Mouse (Mus musculus): Measurements from ENCODE around the gene Slc35f4.

Slc35f4 gene

GRCm38 (mm10) chr14:49348164-49348896 lies 177.5 kb downstream of the Slc35f4 start:
- DNase-seq (ENCODE audit: low spot score): no peak

GRCm38 (mm10) chr14:49345835-49346234 lies 180.0 kb downstream of the Slc35f4 start:
- DNase-seq (ENCODE audit: low spot score): no peak

GRCm38 (mm10) chr14:49337011-49337410 lies 188.8 kb downstream of the Slc35f4 start:
- DNase-seq (ENCODE audit: low spot score): no peak

GRCm38 (mm10) chr14:49333841-49334240 lies 192.0 kb downstream of the Slc35f4 start:
- no peak for DNase-seq (ENCODE audit: low spot score)

- DNase-seq (ENCODE audit: low spot score): no peak
Measured at GRCm38 (mm10) chr14:49316493-49316894, 209.4 kb downstream of the Slc35f4 start.

GRCm38 (mm10) chr14:49313981-49314380 lies 211.9 kb downstream of the Slc35f4 start:
- DNase-seq (ENCODE audit: low spot score): no peak

GRCm38 (mm10) chr14:49313376-49313775 lies 212.5 kb downstream of the Slc35f4 start:
- DNase-seq (ENCODE audit: low spot score): no peak

GRCm38 (mm10) chr14:49311548-49311947 lies 214.3 kb downstream of the Slc35f4 start:
- no peak for DNase-seq (ENCODE audit: low spot score)

- peak; percentile 90 for DNase-seq (ENCODE audit: low spot score)
Measured at GRCm38 (mm10) chr14:49311091-49311492, 214.8 kb downstream of the Slc35f4 start.

- no peak for DNase-seq (ENCODE audit: low spot score)
Measured at GRCm38 (mm10) chr14:49309670-49310069, 216.2 kb downstream of the Slc35f4 start.

GRCm38 (mm10) chr14:49308591-49308990 lies 217.3 kb downstream of the Slc35f4 start:
- DNase-seq (ENCODE audit: low spot score): no peak

GRCm38 (mm10) chr14:49307842-49308241 lies 218.0 kb downstream of the Slc35f4 start:
- no peak for DNase-seq (ENCODE audit: low spot score)

GRCm38 (mm10) chr14:49305534-49306409 lies 220.1 kb downstream of the Slc35f4 start:
- DNase-seq (ENCODE audit: low spot score): no peak

- DNase-seq (ENCODE audit: low spot score): peak; percentile 12
Measured at GRCm38 (mm10) chr14:49302271-49302857, 223.5 kb downstream of the Slc35f4 start.

- peak; percentile 21 for DNase-seq (ENCODE audit: low spot score)
Measured at GRCm38 (mm10) chr14:49300981-49301619, 224.7 kb downstream of the Slc35f4 start.

- no peak for DNase-seq (ENCODE audit: low spot score)
Measured at GRCm38 (mm10) chr14:49300326-49300725, 225.5 kb downstream of the Slc35f4 start.

GRCm38 (mm10) chr14:49293802-49294449 lies 231.9 kb downstream of the Slc35f4 start:
- peak; percentile 67 for DNase-seq (ENCODE audit: low spot score)

- DNase-seq (ENCODE audit: low spot score): no peak
Measured at GRCm38 (mm10) chr14:49290029-49290745, 235.7 kb downstream of the Slc35f4 start.

GRCm38 (mm10) chr14:49283784-49284655 lies 241.8 kb downstream of the Slc35f4 start:
- no peak for DNase-seq (ENCODE audit: low spot score)

GRCm38 (mm10) chr14:49278880-49279279 lies 247.0 kb downstream of the Slc35f4 start:
- no peak for DNase-seq (ENCODE audit: low spot score)
